Mouse (Mus musculus): ENCODE measurements around the gene Atp11b. TPM values are rescaled to one million over a fixed set of nuclear protein-coding genes. Genes with fewer than 3 reads are reported as not detected.

Gene Atp11b
- polyA plus RNA-seq (2012; rRNA removed) = 22.0 and 24.2 TPM in 2 replicates

DNA sequence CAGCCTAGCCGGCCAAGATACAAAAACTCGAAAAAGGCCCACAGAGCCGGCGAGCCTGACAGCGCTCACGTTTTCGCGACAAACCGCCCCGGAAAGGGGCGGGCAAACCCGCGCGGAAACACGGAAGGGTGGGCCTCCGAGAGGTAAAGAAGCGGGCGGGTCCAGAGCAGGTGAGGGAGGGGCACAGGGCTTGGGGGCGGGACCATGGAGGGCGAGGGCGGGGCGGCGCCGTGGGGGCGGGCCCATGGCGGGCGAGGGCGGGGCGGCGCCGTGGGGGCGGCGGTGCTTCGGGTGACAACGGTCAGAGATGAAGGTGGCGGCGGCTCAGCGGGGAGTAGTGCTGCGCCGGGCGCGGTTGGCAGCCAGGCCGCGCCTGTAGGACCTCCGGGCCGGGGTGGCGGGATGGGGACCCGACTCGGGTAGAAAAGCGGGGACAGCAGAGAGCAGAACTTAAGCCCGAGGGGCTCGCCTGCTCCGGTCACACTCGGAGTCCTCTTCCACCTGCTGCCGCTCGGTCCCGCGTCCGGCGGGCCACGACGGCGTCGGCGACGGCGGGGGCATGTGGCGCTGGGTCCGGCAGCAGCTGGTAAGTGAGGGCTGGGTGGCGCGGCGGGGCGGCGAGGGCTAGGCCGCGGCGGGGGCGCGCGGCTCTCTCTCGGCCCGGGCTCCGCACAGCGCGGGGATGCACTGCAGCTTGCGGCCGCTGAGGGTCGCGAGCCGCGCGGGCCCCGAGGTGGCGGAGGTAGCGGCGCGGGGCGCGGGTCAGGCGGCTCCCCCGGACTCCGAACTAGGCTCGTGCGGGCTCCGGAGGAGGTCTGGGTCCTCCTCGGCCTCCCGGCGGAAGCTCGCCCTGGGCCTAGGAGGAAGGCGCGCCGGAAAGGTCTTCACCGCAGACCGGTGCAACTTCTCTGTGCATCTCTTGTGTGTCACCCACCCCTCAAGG lies at the start of gene Atp11b:
Gene Atp11b, plus strand, starts transcription at position 282 of the 943 bp plus-strand sequence.

Other genes starting within 250 kb of the Atp11b start
- 3.3 and 3.4 TPM in 2 replicates for gene Dcun1d1, start 183.3 kb downstream of the Atp11b start, polyA plus RNA-seq (2012; rRNA removed)
- 8.8 and 10.6 TPM in 2 replicates for gene Mccc1, start 246.6 kb downstream of the Atp11b start, polyA plus RNA-seq (2012; rRNA removed)

All from colon, adult 2 months (tissue).